Mouse (Mus musculus) common myeloid progenitor, adult 5-6 weeks (primary cell): ENCODE data around the gene Lhfp. TPM values are rescaled to one million over a fixed set of nuclear protein-coding genes. Genes with fewer than 3 reads are reported as not detected.
A peak's percentile ranks its signal among the peaks of the same experiment; 100 is the strongest.
"Not testable (repeated sequence)": the region's sequence is repeated elsewhere in the genome, so short reads cannot be mapped to it uniquely, and the experiment has no call there.

Experiments
- ATAC-seq: replicated peaks from 2 replicates; pipeline ENCODE4 v1.8.0; 2016; ENCODE audit warnings: low read depth, mild to moderate bottlenecking, moderate TSS enrichment, inconsistent platforms; ENCODE audit not compliant: poor library complexity, severe bottlenecking
- total RNA-seq: library from RNA; stranded (forward); fragments of 200-1000, 187-1606 nt; gene quantifications from 2 replicates; pipeline ENCODE4 v1.2.3, GENCODE M21; 2017

The Lhfp gene
- total RNA-seq, 1 experiment from 2014 or later = 1.9 TPM

GRCm38 (mm10) chr3:53245571-53246208 lies 204.4 kb downstream of the Lhfp start:
- ATAC-seq = no peak

GRCm38 (mm10) chr3:53247102-53247501 lies 205.8 kb downstream of the Lhfp start:
- ATAC-seq = 0 out of 2 replicates have a peak, but pooled peaks have one; percentile 39

GRCm38 (mm10) chr3:53248158-53248874 lies 207.0 kb downstream of the Lhfp start:
- ATAC-seq = no peak

GRCm38 (mm10) chr3:53252556-53252955 lies 211.2 kb downstream of the Lhfp start:
- ATAC-seq = no peak

- no peak for ATAC-seq
Measured at GRCm38 (mm10) chr3:53253223-53253832, 212.0 kb downstream of the Lhfp start.

- no peak for ATAC-seq
Measured at GRCm38 (mm10) chr3:53258657-53259158, 217.4 kb downstream of the Lhfp start.

GRCm38 (mm10) chr3:53266116-53266515 lies 224.8 kb downstream of the Lhfp start:
- no peak for ATAC-seq

- ATAC-seq = no peak
Measured at GRCm38 (mm10) chr3:53267046-53267445, 225.7 kb downstream of the Lhfp start.

- no peak for ATAC-seq
Measured at GRCm38 (mm10) chr3:53273220-53273619, 231.9 kb downstream of the Lhfp start.

- no peak for ATAC-seq
Measured at GRCm38 (mm10) chr3:53277993-53278392, 236.7 kb downstream of the Lhfp start.

GRCm38 (mm10) chr3:53282005-53282404 lies 240.7 kb downstream of the Lhfp start:
- not testable (repeated sequence) for ATAC-seq

GRCm38 (mm10) chr3:53284023-53284422 lies 242.7 kb downstream of the Lhfp start:
- ATAC-seq = no peak

GRCm38 (mm10) chr3:53284471-53285177 lies 243.3 kb downstream of the Lhfp start:
- peak; percentile 66 for ATAC-seq

- ATAC-seq = no peak
Measured at GRCm38 (mm10) chr3:53288662-53289061, 247.3 kb downstream of the Lhfp start.

- no peak for ATAC-seq
Measured at GRCm38 (mm10) chr3:53289589-53290219, 248.4 kb downstream of the Lhfp start.

GRCm38 (mm10) chr3:53291185-53291584 lies 249.9 kb downstream of the Lhfp start:
- no peak for ATAC-seq

GRCm38 (mm10) chr3:53291945-53292344 lies 250.6 kb downstream of the Lhfp start:
- no peak for ATAC-seq

- ATAC-seq = no peak
Measured at GRCm38 (mm10) chr3:53292474-53292873, 251.1 kb downstream of the Lhfp start.

GRCm38 (mm10) chr3:53292979-53293378 lies 251.7 kb downstream of the Lhfp start:
- no peak for ATAC-seq

GRCm38 (mm10) chr3:53293901-53294433 lies 252.6 kb downstream of the Lhfp start:
- ATAC-seq = no peak
